Mouse (Mus musculus) C2C12 (cell line): ENCODE results near the gene Slk. TPM values are rescaled to one million over a fixed set of nuclear protein-coding genes. Genes with fewer than 3 reads are reported as not detected.

Experiments used
- H3K27me3 ChIP-seq: one replicate; pipeline ENCODE4 v1.6.1; 2011; ENCODE audit not compliant: control insufficient read depth, insufficient read depth, insufficient read length
- H3K36me3 ChIP-seq: one replicate; pipeline ENCODE4 v1.6.1; 2011; ENCODE audit not compliant: control insufficient read depth, insufficient read depth
- H3K4me3 ChIP-seq: one replicate; pipeline ENCODE4 v1.5.1; 2011; ENCODE audit warnings: mild to moderate bottlenecking, control low read depth; ENCODE audit not compliant: poor library complexity, insufficient read depth, severe bottlenecking
- H3K79me2 ChIP-seq: one replicate; pipeline ENCODE4 v1.6.1; 2011; ENCODE audit not compliant: control insufficient read depth, insufficient read depth
- H3K79me3 ChIP-seq: one replicate; pipeline ENCODE4 v1.6.1; 2011; ENCODE audit warnings: low read depth, control low read depth
- H3ac ChIP-seq: one replicate; pipeline ENCODE3; 2011; ENCODE audit warnings: low read depth; ENCODE audit not compliant: control insufficient read depth, insufficient read length
- CEBPB ChIP-seq: IDR thresholded peaks from one replicate; pipeline ENCODE4 v1.6.1; 2011; ENCODE audit warnings: low read depth, mild to moderate bottlenecking, control low read depth, moderate library complexity
- CTCF ChIP-seq: IDR thresholded peaks from one replicate; pipeline ENCODE4 v1.5.1; 2011; ENCODE audit not compliant: control insufficient read depth, insufficient read depth, insufficient read length
- FOSL1 ChIP-seq: IDR thresholded peaks from one replicate; pipeline ENCODE4 v1.8.0; 2011; ENCODE audit warnings: mild to moderate bottlenecking, low read length; ENCODE audit not compliant: poor library complexity, insufficient read depth, severe bottlenecking
- MAX ChIP-seq: IDR thresholded peaks from one replicate; pipeline ENCODE4 v1.6.1; 2011; ENCODE audit warnings: mild to moderate bottlenecking, control low read depth
- MYOD1 ChIP-seq: IDR thresholded peaks from one replicate; pipeline ENCODE4 v1.6.1; 2011; ENCODE audit warnings: low read depth; ENCODE audit not compliant: control insufficient read depth, insufficient read length
- MYOG ChIP-seq: IDR thresholded peaks from one replicate; pipeline ENCODE4 v1.6.1; 2011; ENCODE audit not compliant: control insufficient read depth, insufficient read length; ENCODE audit errors: extremely low read depth
- USF1 ChIP-seq: IDR thresholded peaks from one replicate; pipeline ENCODE4 v1.6.1; 2011; ENCODE audit warnings: low read depth, mild to moderate bottlenecking, control low read depth, moderate library complexity
- polyA plus RNA-seq: library from polyadenylated mRNA; unstranded; fragments of >200 nt; fragmentation: generic; extraction: Trizol; gene quantifications from one replicate; pipeline ENCODE4 v1.2.1, GENCODE M21; 2012; ENCODE audit warnings: missing spikeins

Gene Slk
- polyA plus RNA-seq, 1 experiment = 10.7 TPM

DNA sequence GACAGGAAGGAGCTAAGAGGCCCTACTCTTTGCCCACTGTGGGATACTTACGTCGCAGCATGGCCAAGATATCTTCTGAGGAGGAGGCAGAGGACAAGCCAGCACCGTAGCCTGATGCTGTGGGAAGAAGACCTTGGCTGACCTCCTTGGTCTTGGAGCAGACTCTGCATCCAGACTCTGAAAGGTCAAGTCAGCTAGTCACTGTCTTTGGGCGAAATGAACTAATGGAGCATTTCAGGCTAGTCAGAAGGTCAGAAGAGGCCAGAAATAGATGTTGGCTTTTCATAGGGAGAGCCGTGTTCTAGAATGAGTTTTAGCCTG is 71.6 kb downstream of the Slk start:
- peaks cover 20% of the 10 kb centered on the region for H3K36me3 ChIP-seq
- no peak overlapping the region for H3K4me3 ChIP-seq
- no peak for TF ChIP-seq CEBPB
- TF ChIP-seq FOSL1 = no peak
- TF ChIP-seq MYOD1 = no peak
- TF ChIP-seq MYOG = no peak
- H3K79me2 ChIP-seq = no peaks in the 10 kb centered on the region
- no peaks in the 10 kb centered on the region for H3K79me3 ChIP-seq
- H3ac ChIP-seq = no peak overlapping the region
- no peaks in the 10 kb centered on the region for H3K27me3 ChIP-seq

DNA sequence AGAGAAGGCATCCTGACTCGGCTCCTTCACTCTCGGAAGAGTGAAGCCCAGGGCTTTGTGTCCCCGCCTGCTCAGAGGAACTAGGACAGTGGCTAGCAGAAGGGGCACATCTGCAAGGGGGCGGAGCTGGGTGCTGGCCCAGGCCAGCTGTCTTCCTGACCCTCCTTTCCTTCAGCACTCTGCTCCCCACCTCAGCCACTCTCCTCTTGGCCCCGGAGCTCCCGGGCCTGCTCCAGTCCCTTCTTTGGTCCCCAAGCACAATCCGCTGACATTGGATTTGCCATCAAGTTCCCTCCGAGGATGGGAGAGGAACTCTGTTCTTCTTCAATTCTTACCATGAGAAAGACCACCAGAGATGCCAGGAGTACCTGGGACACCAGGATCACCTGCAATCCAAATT is 72.8 kb downstream of the Slk start:
- no peaks in the 10 kb centered on the region for H3K79me3 ChIP-seq
- H3K4me3 ChIP-seq = no peak overlapping the region
- H3ac ChIP-seq = no peak overlapping the region
- peaks cover 11% of the 10 kb centered on the region for H3K36me3 ChIP-seq
- TF ChIP-seq USF1 = no peak
- TF ChIP-seq MAX = no peak
- no peak for TF ChIP-seq MYOG
- TF ChIP-seq FOSL1 = no peak
- no peak for TF ChIP-seq CTCF
- TF ChIP-seq MYOD1 = no peak
- no peak for TF ChIP-seq CEBPB
- H3K27me3 ChIP-seq = no peaks in the 10 kb centered on the region
- no peaks in the 10 kb centered on the region for H3K79me2 ChIP-seq

DNA sequence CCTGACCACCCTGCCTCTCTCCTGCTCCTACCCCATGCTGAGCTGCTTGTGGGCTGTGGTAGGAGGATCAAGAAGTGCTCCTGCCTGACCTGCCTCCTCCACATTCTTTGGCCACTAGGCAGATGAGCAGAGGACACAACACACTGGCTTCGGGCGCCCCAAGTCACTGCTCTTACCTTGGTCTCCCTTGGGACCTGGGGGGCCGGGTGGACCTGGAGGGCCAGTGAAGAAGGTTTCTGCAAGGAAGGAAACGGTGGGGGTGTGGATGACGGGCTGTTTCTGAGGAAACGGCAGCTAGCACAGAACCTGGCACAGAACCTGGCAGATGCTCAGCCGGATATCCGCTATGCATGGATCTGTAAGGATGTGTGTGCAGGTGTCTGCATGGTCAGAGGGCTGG is 73.7 kb downstream of the Slk start:
- no peaks in the 10 kb centered on the region for H3K79me3 ChIP-seq
- no peaks in the 10 kb centered on the region for H3K27me3 ChIP-seq
- H3ac ChIP-seq = no peak overlapping the region
- H3K4me3 ChIP-seq = no peak overlapping the region
- peaks cover 6% of the 10 kb centered on the region for H3K36me3 ChIP-seq
- no peaks in the 10 kb centered on the region for H3K79me2 ChIP-seq
- no peak for TF ChIP-seq CEBPB
- no peak for TF ChIP-seq MYOG
- no peak for TF ChIP-seq USF1
- no peak for TF ChIP-seq MAX
- TF ChIP-seq FOSL1 = no peak
- TF ChIP-seq MYOD1 = no peak
- TF ChIP-seq CTCF = no peak

DNA sequence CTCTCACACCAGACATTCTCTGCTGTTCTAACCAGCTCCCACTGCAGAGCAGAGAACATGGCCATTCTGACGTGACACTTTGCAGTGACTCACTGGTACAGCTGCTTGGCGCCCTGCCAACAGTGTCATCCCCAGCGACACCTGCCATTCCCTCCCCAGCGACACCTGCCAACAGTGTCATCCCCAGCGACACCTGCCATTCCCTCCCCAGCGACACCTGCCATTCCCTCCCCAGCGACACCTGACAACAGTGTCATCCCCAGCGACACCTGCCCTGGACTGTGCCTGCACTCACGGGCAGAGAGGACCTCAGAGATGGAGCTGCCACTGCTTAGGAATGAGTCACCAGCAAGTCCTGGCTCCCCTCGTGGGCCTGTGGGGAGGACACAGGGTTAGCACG is 75.4 kb downstream of the Slk start:
- no peaks in the 10 kb centered on the region for H3K79me2 ChIP-seq
- H3K36me3 ChIP-seq = peaks cover 6% of the 10 kb centered on the region
- no peak overlapping the region for H3K4me3 ChIP-seq
- no peaks in the 10 kb centered on the region for H3K27me3 ChIP-seq
- TF ChIP-seq MYOD1 (peak; percentile 58), USF1 (no peak)
- no peak overlapping the region for H3ac ChIP-seq
- H3K79me3 ChIP-seq = no peaks in the 10 kb centered on the region

DNA sequence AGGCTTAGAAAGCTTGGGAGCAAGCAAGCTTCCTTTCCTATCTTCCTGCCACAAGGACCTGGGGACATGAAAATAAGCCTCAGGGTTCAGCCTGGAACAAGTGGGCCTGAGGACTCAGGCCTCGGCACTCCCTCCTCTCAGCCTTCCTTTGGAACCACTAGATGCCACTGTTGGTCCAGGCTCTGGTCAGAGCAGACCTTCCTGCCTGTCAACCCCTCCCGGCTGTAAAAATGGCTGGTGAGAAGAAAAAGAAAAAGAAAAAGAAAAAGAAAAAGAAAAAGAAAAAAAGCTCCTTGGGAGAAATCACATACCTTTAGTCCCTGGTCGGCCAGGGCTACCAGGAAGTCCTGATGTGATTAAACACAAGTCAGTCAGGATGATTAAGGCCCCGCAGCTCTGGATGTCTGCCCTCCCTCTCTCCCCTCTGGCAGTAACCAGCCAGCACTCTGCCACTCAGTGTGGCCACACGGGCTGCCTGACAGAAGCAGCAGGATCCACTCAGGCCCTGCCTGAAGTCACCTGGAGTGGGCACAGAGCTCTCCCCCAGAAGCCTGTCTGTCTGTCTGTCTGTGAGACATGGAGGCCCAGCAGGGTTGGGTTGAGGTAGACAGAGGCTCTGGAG is 79.5 kb downstream of the Slk start:
- no peaks in the 10 kb centered on the region for H3K27me3 ChIP-seq
- TF ChIP-seq MYOG (no peak), CEBPB (no peak), FOSL1 (no peak), CTCF (peak; percentile 80), MAX (no peak), USF1 (no peak), MYOD1 (no peak)
- peak overlapping the region; percentile 32 for H3ac ChIP-seq
- H3K36me3 ChIP-seq = no peaks in the 10 kb centered on the region
- H3K4me3 ChIP-seq = no peak overlapping the region
- no peaks in the 10 kb centered on the region for H3K79me2 ChIP-seq
- H3K79me3 ChIP-seq = no peaks in the 10 kb centered on the region

DNA sequence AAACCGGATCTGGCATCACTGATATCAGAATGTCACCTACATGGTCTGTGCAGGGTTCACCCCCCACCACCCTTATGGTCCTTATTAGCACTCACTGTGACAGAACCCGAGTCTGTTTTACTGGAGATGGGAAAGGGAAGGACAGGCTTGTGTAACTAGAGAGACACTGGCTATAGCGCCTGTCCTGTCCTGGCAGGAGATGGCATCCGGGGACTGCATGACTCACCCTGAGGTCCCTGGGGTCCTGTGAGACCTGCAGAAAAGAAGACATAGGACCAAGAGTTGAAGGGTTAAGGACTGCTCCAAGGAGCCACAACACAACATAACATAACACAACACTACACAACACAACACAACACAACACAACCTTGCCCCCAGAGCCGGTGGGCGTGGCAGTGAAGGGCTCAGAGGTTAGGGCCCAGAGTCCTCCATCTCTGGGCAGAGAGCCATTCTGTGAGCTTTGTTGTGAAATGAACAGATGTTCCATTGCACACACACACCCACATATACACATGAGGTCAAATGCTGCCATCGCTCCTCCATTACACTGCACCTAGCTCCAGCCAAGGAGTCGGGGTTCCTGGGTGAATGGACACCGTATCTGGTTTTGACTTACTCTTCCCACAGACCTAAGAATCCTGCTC is 80.4 kb downstream of the Slk start:
- no peaks in the 10 kb centered on the region for H3K27me3 ChIP-seq
- TF ChIP-seq FOSL1 (no peak), MAX (no peak), CTCF (no peak)
- no peaks in the 10 kb centered on the region for H3K79me3 ChIP-seq

More for the DNA sequence above, 80.4 kb downstream of the Slk start:
- no peaks in the 10 kb centered on the region for H3K36me3 ChIP-seq
- H3ac ChIP-seq = no peak overlapping the region
- H3K4me3 ChIP-seq = no peak overlapping the region
- no peaks in the 10 kb centered on the region for H3K79me2 ChIP-seq
